Mouse (Mus musculus) kidney, adult 18-20 months (tissue): Measurements from ENCODE around the gene Spo11.

ENCODE experiments used
- DNase-seq: peaks from one replicate; pipeline ENCODE4 v3.0.0; 2021

The Spo11 gene

DNA sequence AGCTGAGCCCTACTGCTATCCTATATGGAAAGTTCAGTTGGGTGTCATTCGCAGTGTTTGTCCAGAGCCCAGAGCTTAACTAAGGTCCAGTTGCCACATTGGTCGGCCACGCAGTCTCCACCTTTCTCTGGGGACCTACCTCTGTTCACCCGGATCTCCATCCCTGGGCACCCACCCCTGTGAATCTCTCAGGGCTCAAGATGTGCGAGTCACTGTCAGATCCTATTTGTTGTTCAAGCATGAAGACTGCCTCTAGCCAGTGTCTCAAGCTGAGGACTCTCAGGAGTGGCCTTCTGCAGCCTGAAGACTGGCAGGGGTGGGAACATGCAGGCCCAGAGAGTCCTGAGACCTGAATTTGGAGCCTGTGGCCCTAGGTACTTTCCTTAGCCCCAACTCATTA, 58.6 kb downstream of the Spo11 start:
- no peak for DNase-seq

GRCm38 (mm10) chr2:173036611-173037010, 59.1 kb downstream of the Spo11 start:
- no peak for DNase-seq

DNA sequence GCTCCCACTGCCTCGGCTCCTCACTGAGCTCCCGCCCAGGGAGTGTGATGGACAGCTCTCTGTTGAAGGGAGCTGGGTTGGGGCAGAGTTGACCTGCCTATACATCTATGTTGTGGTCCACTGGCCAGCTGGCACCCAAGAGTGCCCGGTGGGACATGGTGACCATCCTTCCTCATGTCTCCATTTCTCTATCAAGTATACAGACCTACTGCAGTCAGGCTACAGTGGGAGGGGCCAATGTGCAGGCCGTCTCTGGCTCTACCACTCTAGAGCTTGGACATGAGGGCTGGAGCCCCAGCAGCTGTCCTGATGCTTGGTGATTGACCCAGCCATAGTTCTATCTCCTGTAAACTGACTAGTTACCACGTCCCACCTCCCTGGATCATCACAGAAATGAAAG, 59.8 kb downstream of the Spo11 start:
- DNase-seq, result no peak

GRCm38 (mm10) chr2:173037827-173038607, 60.5 kb downstream of the Spo11 start:
- no peak for DNase-seq

- DNase-seq, result no peak
Observed at GRCm38 (mm10) chr2:173039041-173039440, 61.5 kb downstream of the Spo11 start.

GRCm38 (mm10) chr2:173040803-173041202, 63.3 kb downstream of the Spo11 start:
- no peak for DNase-seq

GRCm38 (mm10) chr2:173041242-173041641, 63.7 kb downstream of the Spo11 start:
- DNase-seq, result no peak

- no peak for DNase-seq
Observed at GRCm38 (mm10) chr2:173041893-173042292, 64.4 kb downstream of the Spo11 start.

DNA sequence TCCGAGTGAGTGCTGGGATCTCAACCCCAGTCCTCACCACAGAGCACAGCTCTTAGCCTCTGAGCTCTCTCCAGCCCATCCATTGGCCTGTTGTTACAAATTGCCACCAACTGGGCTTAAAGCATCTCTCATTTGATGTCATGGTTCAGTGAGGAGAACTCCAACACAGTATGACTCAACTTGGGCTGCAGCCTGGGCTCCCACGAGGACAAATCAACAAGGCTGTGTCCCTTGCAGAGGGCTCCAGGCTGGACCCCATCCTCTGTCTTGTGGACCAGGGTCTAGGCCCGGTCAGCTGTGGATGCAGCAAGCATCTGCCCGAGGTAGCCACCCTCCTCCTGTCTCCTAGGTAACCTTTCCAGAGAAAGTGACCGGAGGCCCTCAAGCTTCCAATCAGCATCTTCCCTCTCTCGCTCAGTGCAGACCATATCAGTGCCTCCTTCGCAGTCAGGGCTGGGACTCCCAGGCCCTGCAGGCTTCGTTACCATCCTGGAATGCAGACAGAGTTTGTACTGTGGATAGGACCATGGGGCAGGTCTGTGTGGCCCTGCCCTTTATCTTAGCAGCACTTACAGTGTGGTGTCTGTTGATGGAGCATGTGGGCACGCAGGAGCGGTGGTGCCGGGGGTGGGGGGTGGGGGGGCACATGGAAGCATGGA, 65.1 kb downstream of the Spo11 start:
- DNase-seq, result no peak
